Mouse (Mus musculus): Measurements from ENCODE around the gene Zcchc24. TPM values are rescaled to one million over a fixed set of nuclear protein-coding genes. Genes with fewer than 3 reads are reported as not detected.
A peak's percentile ranks its signal among the peaks of the same experiment; 100 is the strongest.

Gene Zcchc24
- polyA plus RNA-seq, 1 experiment from 2014 or later = 11.3 TPM

- Histone ChIP-seq H3K4me1 (replicated peaks; ENCODE audit: control insufficient read depth, insufficient read depth, low read length) (peaks cover 24% of the 10 kb centered on the region), H3K27ac (ENCODE audit: low read depth, low read length) (peak overlapping the region; percentile 32; the same call in 1 of the 2 replicates), H3K9me3 (ENCODE audit: control insufficient read depth, low read length) (no peaks in the 10 kb centered on the region), H3K27me3 (replicated peaks; ENCODE audit: control insufficient read depth, insufficient read depth, low read length) (no peaks in the 10 kb centered on the region), H3K4me3 (ENCODE audit: low read depth, low read length) (no peak overlapping the region), H3K4me2 (no peak overlapping the region), H3K36me3 (ENCODE audit: control insufficient read depth, insufficient read depth, low read length) (no peaks in the 10 kb centered on the region; the same call in 1 of the 2 replicates), H3K9ac (ENCODE audit: low read depth, low read length) (no peak overlapping the region)
- DNase-seq (ENCODE audit: low spot score) (no peak), ATAC-seq (replicated peaks; ENCODE audit: low FRiP score) (no peak)
- 49% methylated on average over 4 of the region's 4 CpGs for WGBS
Observed at GRCm38 (mm10) chr14:25725690-25726089, 43.1 kb downstream of the Zcchc24 start.

GRCm38 (mm10) chr14:25725032-25725497, 43.8 kb downstream of the Zcchc24 start:
- DNase-seq (ENCODE audit: low spot score) = no peak
- H3K4me2 ChIP-seq = no peak overlapping the region
- peak; percentile 36; the same call in 1 of the 2 replicates for ATAC-seq (replicated peaks; ENCODE audit: low FRiP score)
- H3K4me1 ChIP-seq (replicated peaks; ENCODE audit: control insufficient read depth, insufficient read depth, low read length) = peaks cover 24% of the 10 kb centered on the region
- H3K27me3 ChIP-seq (replicated peaks; ENCODE audit: control insufficient read depth, insufficient read depth, low read length) = no peaks in the 10 kb centered on the region
- no peaks in the 10 kb centered on the region for H3K9me3 ChIP-seq (ENCODE audit: control insufficient read depth, low read length)
- H3K27ac ChIP-seq (ENCODE audit: low read depth, low read length) = peak overlapping the region; percentile 38
- H3K36me3 ChIP-seq (ENCODE audit: control insufficient read depth, insufficient read depth, low read length) = no peaks in the 10 kb centered on the region; the same call in 1 of the 2 replicates
- WGBS = 68% methylated on average over 11 of the region's 11 CpGs
- H3K9ac ChIP-seq (ENCODE audit: low read depth, low read length) = no peak overlapping the region
- H3K4me3 ChIP-seq (ENCODE audit: low read depth, low read length) = no peak overlapping the region

GRCm38 (mm10) chr14:25720962-25721707, 47.7 kb downstream of the Zcchc24 start:
- peaks cover 32% of the 10 kb centered on the region for H3K4me1 ChIP-seq (replicated peaks; ENCODE audit: control insufficient read depth, insufficient read depth, low read length)
- no peaks in the 10 kb centered on the region for H3K27me3 ChIP-seq (replicated peaks; ENCODE audit: control insufficient read depth, insufficient read depth, low read length)
- H3K27ac ChIP-seq (ENCODE audit: low read depth, low read length) = no peak overlapping the region
- H3K9ac ChIP-seq (ENCODE audit: low read depth, low read length) = no peak overlapping the region
- no peak for ATAC-seq (replicated peaks; ENCODE audit: low FRiP score)
- H3K36me3 ChIP-seq (ENCODE audit: control insufficient read depth, insufficient read depth, low read length) = no peaks in the 10 kb centered on the region; the same call in 1 of the 2 replicates
- H3K4me3 ChIP-seq (ENCODE audit: low read depth, low read length) = no peak overlapping the region
- no peak for DNase-seq (ENCODE audit: low spot score)
- no peaks in the 10 kb centered on the region for H3K9me3 ChIP-seq (ENCODE audit: control insufficient read depth, low read length)
- no peak overlapping the region for H3K4me2 ChIP-seq
- WGBS = 68% methylated on average over 5 of the region's 5 CpGs

GRCm38 (mm10) chr14:25719371-25719770, 49.5 kb downstream of the Zcchc24 start:
- Histone ChIP-seq H3K4me3 (ENCODE audit: low read depth, low read length) (no peak overlapping the region), H3K4me1 (replicated peaks; ENCODE audit: control insufficient read depth, insufficient read depth, low read length) (peaks cover 16% of the 10 kb centered on the region), H3K27me3 (replicated peaks; ENCODE audit: control insufficient read depth, insufficient read depth, low read length) (no peaks in the 10 kb centered on the region), H3K9ac (ENCODE audit: low read depth, low read length) (no peak overlapping the region), H3K36me3 (ENCODE audit: control insufficient read depth, insufficient read depth, low read length) (peaks cover 4% of the 10 kb centered on the region; the same call in 1 of the 2 replicates), H3K4me2 (no peak overlapping the region; the same call in 1 of the 2 replicates), H3K9me3 (ENCODE audit: control insufficient read depth, low read length) (no peaks in the 10 kb centered on the region), H3K27ac (ENCODE audit: low read depth, low read length) (no peak overlapping the region)
- DNase-seq (ENCODE audit: low spot score) (no peak), ATAC-seq (replicated peaks; ENCODE audit: low FRiP score) (peak; percentile 56; the same call in 1 of the 2 replicates)
- WGBS = 48% methylated on average over 9 of the region's 9 CpGs

DNA sequence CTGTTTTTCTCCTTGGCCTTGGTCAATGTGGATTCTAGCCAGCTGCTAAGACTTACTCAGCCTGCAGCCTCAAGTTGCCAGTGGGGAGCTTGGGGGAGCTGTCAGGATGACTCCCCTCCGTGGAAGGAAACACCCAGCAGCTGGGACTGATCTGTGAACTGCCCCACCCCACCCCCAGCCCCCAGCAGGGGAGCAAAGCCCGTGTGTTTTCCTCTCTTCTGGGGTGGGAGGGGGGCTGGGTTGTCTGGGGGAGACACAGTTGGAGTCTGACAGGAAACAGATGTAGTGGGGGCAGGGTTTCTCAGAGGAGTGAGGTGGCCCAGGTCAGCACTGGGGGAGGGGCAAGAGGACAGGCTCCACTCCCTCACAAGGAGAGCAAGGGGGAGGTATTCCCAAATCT, 50.4 kb downstream of the Zcchc24 start:
- H3K4me1 ChIP-seq (replicated peaks; ENCODE audit: control insufficient read depth, insufficient read depth, low read length) = peaks cover 14% of the 10 kb centered on the region
- no peaks in the 10 kb centered on the region for H3K9me3 ChIP-seq (ENCODE audit: control insufficient read depth, low read length)
- no peak overlapping the region for H3K4me2 ChIP-seq
- no peak for DNase-seq (ENCODE audit: low spot score)
- WGBS = 2% methylated on average over 2 of the region's 2 CpGs
- H3K27me3 ChIP-seq (replicated peaks; ENCODE audit: control insufficient read depth, insufficient read depth, low read length) = no peaks in the 10 kb centered on the region
- no peak overlapping the region for H3K9ac ChIP-seq (ENCODE audit: low read depth, low read length)
- no peak for ATAC-seq (replicated peaks; ENCODE audit: low FRiP score)
- H3K36me3 ChIP-seq (ENCODE audit: control insufficient read depth, insufficient read depth, low read length) = peaks cover 4% of the 10 kb centered on the region; the same call in 1 of the 2 replicates
- H3K27ac ChIP-seq (ENCODE audit: low read depth, low read length) = 0 out of 2 replicates have a peak overlapping the region, but pooled peaks have one; percentile 25
- H3K4me3 ChIP-seq (ENCODE audit: low read depth, low read length) = no peak overlapping the region

GRCm38 (mm10) chr14:25717718-25718117, 51.1 kb downstream of the Zcchc24 start:
- no peaks in the 10 kb centered on the region for H3K9me3 ChIP-seq (ENCODE audit: control insufficient read depth, low read length)
- peak overlapping the region; percentile 25; the same call in 1 of the 2 replicates for H3K27ac ChIP-seq (ENCODE audit: low read depth, low read length)
- ATAC-seq (replicated peaks; ENCODE audit: low FRiP score) = no peak
- no peaks in the 10 kb centered on the region for H3K27me3 ChIP-seq (replicated peaks; ENCODE audit: control insufficient read depth, insufficient read depth, low read length)
- H3K4me2 ChIP-seq = no peak overlapping the region
- no peak for DNase-seq (ENCODE audit: low spot score)
- 82% methylated on average over 8 of the region's 8 CpGs for WGBS
- peaks cover 4% of the 10 kb centered on the region; the same call in 1 of the 2 replicates for H3K36me3 ChIP-seq (ENCODE audit: control insufficient read depth, insufficient read depth, low read length)
- no peak overlapping the region for H3K9ac ChIP-seq (ENCODE audit: low read depth, low read length)
- peaks cover 14% of the 10 kb centered on the region for H3K4me1 ChIP-seq (replicated peaks; ENCODE audit: control insufficient read depth, insufficient read depth, low read length)
- no peak overlapping the region for H3K4me3 ChIP-seq (ENCODE audit: low read depth, low read length)

DNA sequence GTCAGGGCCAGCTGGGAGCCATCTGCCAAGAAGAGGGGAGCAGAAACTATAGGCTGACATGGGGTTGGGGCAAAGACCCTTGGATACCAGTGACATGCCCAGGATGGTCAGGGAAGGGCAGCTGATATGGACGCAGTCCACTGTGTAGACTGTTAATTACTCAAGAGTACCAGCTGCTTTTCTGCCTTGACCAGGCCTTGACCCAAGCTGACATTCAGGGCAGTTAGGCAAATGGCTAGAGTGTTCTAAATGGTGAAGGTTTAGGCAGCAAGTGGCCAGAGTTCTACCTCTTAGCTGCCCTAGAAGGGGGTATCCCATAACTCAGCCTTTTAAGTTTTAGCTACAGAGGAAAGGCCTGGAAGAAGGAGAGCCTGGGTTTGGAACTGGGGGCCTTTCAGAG, 52.3 kb downstream of the Zcchc24 start:
- ATAC-seq (replicated peaks; ENCODE audit: low FRiP score) (no peak), DNase-seq (ENCODE audit: low spot score) (no peak)
- Histone ChIP-seq H3K9me3 (ENCODE audit: control insufficient read depth, low read length) (no peaks in the 10 kb centered on the region), H3K4me1 (replicated peaks; ENCODE audit: control insufficient read depth, insufficient read depth, low read length) (peaks cover 18% of the 10 kb centered on the region), H3K27me3 (replicated peaks; ENCODE audit: control insufficient read depth, insufficient read depth, low read length) (no peaks in the 10 kb centered on the region), H3K9ac (ENCODE audit: low read depth, low read length) (no peak overlapping the region), H3K27ac (ENCODE audit: low read depth, low read length) (no peak overlapping the region), H3K4me3 (ENCODE audit: low read depth, low read length) (no peak overlapping the region), H3K4me2 (no peak overlapping the region), H3K36me3 (ENCODE audit: control insufficient read depth, insufficient read depth, low read length) (peaks cover 4% of the 10 kb centered on the region; the same call in 1 of the 2 replicates)
- 83% methylated on average over 1 of the region's 1 CpGs for WGBS

DNA sequence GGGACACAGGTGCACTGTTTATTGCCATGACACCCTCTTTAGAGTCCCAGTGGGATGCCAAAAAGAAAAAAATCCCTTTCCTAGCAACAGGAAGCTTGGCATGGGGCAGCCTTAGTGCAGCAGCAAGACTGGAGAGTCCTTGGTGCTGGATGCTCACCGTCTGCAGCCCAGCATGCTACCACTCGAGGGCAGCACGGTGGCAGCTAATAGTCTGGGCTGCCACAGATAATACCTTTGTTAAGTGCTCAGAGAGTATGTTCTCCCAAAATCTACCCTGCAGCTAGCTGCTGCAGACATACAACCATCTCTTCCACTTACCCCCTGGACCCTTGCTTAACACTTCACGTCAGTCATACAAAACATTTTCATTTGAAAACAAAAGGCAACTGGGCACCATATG, 55.4 kb downstream of the Zcchc24 start:
- Histone ChIP-seq H3K27me3 (replicated peaks; ENCODE audit: control insufficient read depth, insufficient read depth, low read length) (no peaks in the 10 kb centered on the region), H3K36me3 (ENCODE audit: control insufficient read depth, insufficient read depth, low read length) (peaks cover 4% of the 10 kb centered on the region; the same call in 1 of the 2 replicates), H3K9me3 (ENCODE audit: control insufficient read depth, low read length) (no peaks in the 10 kb centered on the region), H3K27ac (ENCODE audit: low read depth, low read length) (no peak overlapping the region), H3K9ac (ENCODE audit: low read depth, low read length) (no peak overlapping the region), H3K4me2 (no peak overlapping the region), H3K4me1 (replicated peaks; ENCODE audit: control insufficient read depth, insufficient read depth, low read length) (peaks cover 40% of the 10 kb centered on the region), H3K4me3 (ENCODE audit: low read depth, low read length) (no peak overlapping the region)
- DNase-seq (ENCODE audit: low spot score) = no peak
- ATAC-seq (replicated peaks; ENCODE audit: low FRiP score) = no peak
- WGBS = 32% methylated on average over 4 of the region's 4 CpGs
